Mouse (Mus musculus) liver, adult 2 months (tissue): ENCODE measurements around the gene H2-M5.

Experiments
- CTCF ChIP-seq: fragments of 200-500 bp; IDR thresholded peaks from 2 replicates; pipeline ENCODE4 v1.5.1; 2011; ENCODE audit warnings: low read depth, low read length, control low read depth
- POLR2A ChIP-seq: fragments of 200-500 bp; IDR thresholded peaks from 2 replicates; pipeline ENCODE4 v1.6.1; 2011; ENCODE audit warnings: low read length, control low read depth; ENCODE audit not compliant: insufficient read depth; ENCODE audit errors: extremely low read depth

GRCm38 (mm10) chr17:36948286-36948685 lies 41.1 kb downstream of the H2-M5 start:
- no peak for TF ChIP-seq CTCF
- no peak for TF ChIP-seq POLR2A
